Mouse (Mus musculus) heart, postnatal 0 days (tissue): ENCODE data around the gene Lrrc20.

Experiments used
- CTCF ChIP-seq: IDR thresholded peaks from 2 replicates; pipeline ENCODE4 v1.5.1; 2016; ENCODE audit warnings: antibody characterized with exemption, control low read depth, low read depth
- EP300 ChIP-seq: IDR thresholded peaks from 2 replicates; pipeline ENCODE4 v1.6.1; 2016; ENCODE audit warnings: antibody characterized with exemption, low read depth

DNA sequence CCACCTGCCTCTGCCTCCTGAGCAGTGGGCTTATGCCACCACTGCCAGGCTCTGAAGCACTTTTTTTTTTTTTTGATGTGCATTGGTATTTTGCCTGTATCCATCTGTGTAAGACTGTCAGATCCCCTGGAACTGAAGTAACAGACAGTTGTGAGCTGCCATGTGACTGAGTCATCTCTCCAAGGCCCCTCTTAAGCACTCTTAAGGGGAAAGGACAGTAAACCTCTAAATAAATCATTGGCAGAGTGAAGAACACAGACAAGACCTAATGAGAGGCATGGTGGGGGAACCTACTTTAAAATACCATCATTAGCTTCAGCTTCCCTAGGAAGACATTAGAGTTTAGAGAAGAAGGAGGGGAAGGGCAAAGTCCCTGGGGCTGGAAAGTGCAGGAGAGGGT is 132.6 kb downstream of the Lrrc20 start:
- TF ChIP-seq CTCF, result no peak
- no peak for TF ChIP-seq EP300
